ENCODE assay signal across 23 mouse cellular contexts in genomic region chr17:27134715-27135114, GRCm38 (mm10). TPM values are rescaled to one million over a fixed set of nuclear protein-coding genes. Genes with fewer than 3 reads are reported as not detected.
DNase-seq lines count a peak whose midpoint lies in the region; ATAC-seq and TF ChIP-seq lines count a peak whose summit lies in the region.
"Had no signal": no experiment of that assay in that cellular context is flagged by ENCODE, and none has a peak within 500 bp of the region (broad histone marks: within the 10 kb centered on the region; RNA-seq: fewer than 3 reads in every experiment).

No protein-coding gene starts in this region.

- no peak overlapping the region for H3K27ac ChIP-seq in liver, embryonic 11.5 days (ENCODE audit: low read depth, low read length)
- no peak overlapping the region for H3K27ac ChIP-seq in liver, postnatal 0 days (ENCODE audit: low read depth)
- H3K27ac ChIP-seq in neural tube, embryonic 14.5 days (ENCODE audit: low read depth, low read length) = no peak overlapping the region
- no peak overlapping the region for H3K27ac ChIP-seq in forebrain, embryonic 14.5 days (ENCODE audit: low read depth, low read length)
- H3K27ac ChIP-seq: embryonic facial prominence, embryonic 13.5 days; heart, embryonic 15.5 days had no signal

- H3K4me3 ChIP-seq in liver, embryonic 11.5 days (ENCODE audit: low read depth, low read length) = no peak overlapping the region
- H3K4me3 ChIP-seq in liver, postnatal 0 days (ENCODE audit: low read depth, low read length) = no peak overlapping the region
- H3K4me3 ChIP-seq in neural tube, embryonic 14.5 days (ENCODE audit: low read depth, low read length) = no peak overlapping the region
- no peak overlapping the region for H3K4me3 ChIP-seq in forebrain, embryonic 14.5 days (ENCODE audit: low read depth, low read length)

- no peak for DNase-seq in liver, embryonic 11.5 days (ENCODE audit: low spot score)
- DNase-seq in liver, postnatal 0 days = no peak
- DNase-seq in neural tube, embryonic 10.5 days (ENCODE audit: extremely low spot score, low spot score) = no peak
- peak; percentile 49 for DNase-seq in NIH3T3 (ENCODE audit: low read depth)
- peak; percentile 19 for DNase-seq in induced T-regulatory cell, adult 2 months (ENCODE audit: low read depth)
- no peak for DNase-seq in thymus, postnatal 10 days (ENCODE audit: low spot score in 2 of 2)
- DNase-seq in forebrain, embryonic 14.5 days (ENCODE audit: low spot score) = no peak
- DNase-seq: adrenal gland, adult 8-10 months; adrenal gland, postnatal 36 days; B cell, adult 2 months; cerebellum, adult 8-10 months; gastrocnemius, postnatal 14 days; heart, adult 2 months; heart, postnatal 14 days had no signal

- WGBS in liver, embryonic 11.5 days = 26% methylated on average over 3 of the region's 3 CpGs
- 33% methylated on average over 3 of the region's 3 CpGs for WGBS in liver, postnatal 0 days (ENCODE audit: insufficient replicate concordance)
- WGBS in neural tube, embryonic 14.5 days = 23% methylated on average over 3 of the region's 3 CpGs
- WGBS in forebrain, embryonic 14.5 days = 22% methylated on average over 3 of the region's 3 CpGs

- ATAC-seq in liver, embryonic 11.5 days (replicated peaks; ENCODE audit: low FRiP score) = no peak
- ATAC-seq in liver, postnatal 0 days = no peak
- no peak for ATAC-seq in neural tube, embryonic 14.5 days (ENCODE audit: low read depth)
- ATAC-seq in forebrain, embryonic 14.5 days = no peak
- ATAC-seq: Patski had no signal

- H3K9me3 ChIP-seq in liver, embryonic 11.5 days (ENCODE audit: control insufficient read depth, low read length) = no peaks in the 10 kb centered on the region
- H3K9me3 ChIP-seq in liver, postnatal 0 days (ENCODE audit: low read length) = no peaks in the 10 kb centered on the region
- no peaks in the 10 kb centered on the region for H3K9me3 ChIP-seq in neural tube, embryonic 14.5 days (ENCODE audit: control insufficient read depth, low read length)
- H3K9me3 ChIP-seq in forebrain, embryonic 14.5 days (replicated peaks; ENCODE audit: control insufficient read depth, low read length) = no peaks in the 10 kb centered on the region
- H3K9me3 ChIP-seq: embryonic facial prominence, embryonic 13.5 days; forebrain, embryonic 15.5 days; G1E; heart, embryonic 15.5 days; hindbrain, embryonic 15.5 days had no signal

- TF ChIP-seq CTCF in liver, postnatal 0 days (IDR thresholded peaks at IDR 0.05; ENCODE audit: low read depth) = no peak

- H3K4me1 ChIP-seq in liver, embryonic 11.5 days (replicated peaks; ENCODE audit: control insufficient read depth, insufficient read depth, low read length) = peaks cover 30% of the 10 kb centered on the region
- H3K4me1 ChIP-seq in liver, postnatal 0 days (ENCODE audit: insufficient read depth) = peaks cover 13% of the 10 kb centered on the region
- H3K4me1 ChIP-seq in neural tube, embryonic 14.5 days (ENCODE audit: control insufficient read depth, insufficient read depth, low read length) = peaks cover 32% of the 10 kb centered on the region
- H3K4me1 ChIP-seq in forebrain, embryonic 14.5 days (ENCODE audit: control insufficient read depth, insufficient read depth, low read length) = peaks cover 23% of the 10 kb centered on the region

- H3K27me3 ChIP-seq in liver, embryonic 11.5 days (replicated peaks; ENCODE audit: control insufficient read depth, insufficient read depth, low read length) = peaks cover 5% of the 10 kb centered on the region; the same call in 1 of the 2 replicates
- H3K27me3 ChIP-seq in liver, postnatal 0 days (ENCODE audit: insufficient read depth, low read length) = no peaks in the 10 kb centered on the region
- no peaks in the 10 kb centered on the region for H3K27me3 ChIP-seq in neural tube, embryonic 14.5 days (ENCODE audit: control insufficient read depth, insufficient read depth, low read length)
- H3K27me3 ChIP-seq in forebrain, embryonic 14.5 days (replicated peaks; ENCODE audit: control insufficient read depth, insufficient read depth, low read length) = no peaks in the 10 kb centered on the region
- H3K27me3 ChIP-seq: embryonic facial prominence, embryonic 13.5 days; forebrain, embryonic 15.5 days; heart, embryonic 15.5 days; hindbrain, embryonic 15.5 days; Patski had no signal

- peaks cover 3% of the 10 kb centered on the region; the same call in 1 of the 2 replicates for H3K36me3 ChIP-seq in liver, embryonic 11.5 days (ENCODE audit: control insufficient read depth, insufficient read depth, low read length)
- no peaks in the 10 kb centered on the region for H3K36me3 ChIP-seq in liver, postnatal 0 days (replicated peaks; ENCODE audit: insufficient read depth, low read length)
- H3K36me3 ChIP-seq in neural tube, embryonic 14.5 days (ENCODE audit: control insufficient read depth, insufficient read depth, low read length) = no peaks in the 10 kb centered on the region
- no peaks in the 10 kb centered on the region for H3K36me3 ChIP-seq in forebrain, embryonic 14.5 days (ENCODE audit: control insufficient read depth, insufficient read depth, low read length)
- H3K36me3 ChIP-seq: forebrain, embryonic 15.5 days; heart, embryonic 15.5 days; hindbrain, embryonic 15.5 days had no signal

- no peak overlapping the region for H3K4me2 ChIP-seq in liver, embryonic 11.5 days
- H3K4me2 ChIP-seq in liver, postnatal 0 days (ENCODE audit: low read depth, low read length) = no peak overlapping the region
- H3K4me2 ChIP-seq in neural tube, embryonic 14.5 days (ENCODE audit: low read depth, low read length) = 0 out of 2 replicates have a peak overlapping the region, but pooled peaks have one; percentile 11
- no peak overlapping the region for H3K4me2 ChIP-seq in forebrain, embryonic 14.5 days (ENCODE audit: low read length)

- TF ChIP-seq EP300 in liver, postnatal 0 days (IDR thresholded peaks at IDR 0.05; ENCODE audit: low read depth) = no peak

- H3K9ac ChIP-seq in liver, embryonic 11.5 days (ENCODE audit: low read depth, low read length) = 0 out of 2 replicates have a peak overlapping the region, but pooled peaks have one; percentile 1
- H3K9ac ChIP-seq in liver, postnatal 0 days (replicated peaks) = no peak overlapping the region
- H3K9ac ChIP-seq in neural tube, embryonic 14.5 days (replicated peaks; ENCODE audit: low read depth, low read length) = no peak overlapping the region
- no peak overlapping the region for H3K9ac ChIP-seq in forebrain, embryonic 14.5 days (ENCODE audit: low read length)
- H3K9ac ChIP-seq: heart, embryonic 15.5 days had no signal

RNA-seq across cellular contexts. Expression of gene Uqcc2, which starts 1.0 kb away (rescaled TPM):
- polyA plus RNA-seq in liver, embryonic 11.5 days (2014; fragmentation: Nextera tagmentation; extraction: Ambion mirVana) = 386 and 413 TPM in 2 replicates
- polyA plus RNA-seq in liver, postnatal 0 days (2015; fragmentation: Nextera tagmentation; extraction: Ambion mirVana) = 101 and 107 TPM in 2 replicates
- 288 and 349 TPM in 2 replicates for polyA plus RNA-seq in neural tube, embryonic 14.5 days (2014; fragmentation: Nextera tagmentation; extraction: Ambion mirVana)
- polyA plus RNA-seq in forebrain, embryonic 14.5 days (2014; fragmentation: Nextera tagmentation; extraction: Ambion mirVana) = 360 and 385 TPM in 2 replicates

RNA-seq across cellular contexts. Expression of gene Ip6k3, which starts 32.9 kb away (rescaled TPM):
- 0.11 TPM in 1 of 2 replicates, not detected in the other for polyA plus RNA-seq in liver, embryonic 11.5 days (2014; fragmentation: Nextera tagmentation; extraction: Ambion mirVana)
- polyA plus RNA-seq in liver, postnatal 0 days (2015; fragmentation: Nextera tagmentation; extraction: Ambion mirVana) = 0.06 and 0.34 TPM in 2 replicates
- polyA plus RNA-seq in neural tube, embryonic 14.5 days (2014; fragmentation: Nextera tagmentation; extraction: Ambion mirVana) = 0.44 and 0.62 TPM in 2 replicates
- 0.21 and 0.28 TPM in 2 replicates for polyA plus RNA-seq in forebrain, embryonic 14.5 days (2014; fragmentation: Nextera tagmentation; extraction: Ambion mirVana)
- polyA plus RNA-seq: CD4-positive, CD25-positive, alpha-beta regulatory T cell, adult 4 months; G1E; inflammation-experienced regulatory T-cells, adult 6 months had no signal

Comparison
In these comparisons a context has a peak if more than half of its experiments do, and no peak if none do; other contexts are left out.
1. DNase-seq: peak in NIH3T3 (single experiment) and induced T-regulatory cell, adult 2 months (single experiment); none in liver, embryonic 11.5 days (single experiment), liver, postnatal 0 days (single experiment), neural tube, embryonic 10.5 days (single experiment), thymus, postnatal 10 days (0 of 2) and forebrain, embryonic 14.5 days (single experiment).